Mouse (Mus musculus) natural killer cell, adult 2 months (primary cell): Measurements from ENCODE around the gene Lasp1.

Experiments
- DNase-seq, 2 experiments: peaks; one replicate each; pipeline ENCODE4 v3.0.0; 2022; ENCODE audit warnings: low spot score in 2 of 2

Gene Lasp1

GRCm38 (mm10) chr11:97874396-97874795, 75.6 kb downstream of the Lasp1 start:
- no peak for DNase-seq

- no peak for DNase-seq
Observed at GRCm38 (mm10) chr11:97877341-97877740, 78.5 kb downstream of the Lasp1 start.

GRCm38 (mm10) chr11:97880362-97880761, 81.6 kb downstream of the Lasp1 start:
- no peak for DNase-seq

GRCm38 (mm10) chr11:97883542-97883917, 84.7 kb downstream of the Lasp1 start:
- peak; percentile 81 to 86 for DNase-seq

GRCm38 (mm10) chr11:97883918-97884600, 85.3 kb downstream of the Lasp1 start, which contains the start of gene Fbxo47:
Fbxo47 (minus strand) TSS chr11:97884154.
- DNase-seq, result peak; percentile 95 to 97

GRCm38 (mm10) chr11:97884601-97885185, 85.9 kb downstream of the Lasp1 start:
- no peak for DNase-seq

GRCm38 (mm10) chr11:97885296-97885915, 86.6 kb downstream of the Lasp1 start:
- no peak for DNase-seq
